Mouse (Mus musculus): ENCODE data around the gene Castor1. TPM values are rescaled to one million over a fixed set of nuclear protein-coding genes. Genes with fewer than 3 reads are reported as not detected.

Castor1 gene
- polyA plus RNA-seq, 1 experiment: 3.8 TPM

- Histone ChIP-seq H3K27ac (ENCODE audit: insufficient read depth, low read length) (no peak overlapping the region), H3K4me3 (ENCODE audit: insufficient read depth, low read length) (no peak overlapping the region), H3K4me1 (ENCODE audit: control insufficient read depth, insufficient read depth, low read length) (no peaks in the 10 kb centered on the region)
- TF ChIP-seq CTCF (IDR thresholded peaks at IDR 0.05; ENCODE audit: extremely low read depth, insufficient read depth, low read length): no peak
- TF ChIP-seq POLR2A (IDR thresholded peaks at IDR 0.05; ENCODE audit: extremely low read depth, insufficient read depth, low read length): no peak
Measured at GRCm38 (mm10) chr11:4228463-4228862, 10.4 kb downstream of the Castor1 start.

- no peaks in the 10 kb centered on the region for H3K4me1 ChIP-seq (ENCODE audit: control insufficient read depth, insufficient read depth, low read length)
- TF ChIP-seq CTCF (IDR thresholded peaks at IDR 0.05; ENCODE audit: extremely low read depth, insufficient read depth, low read length): no peak
- TF ChIP-seq POLR2A (IDR thresholded peaks at IDR 0.05; ENCODE audit: extremely low read depth, insufficient read depth, low read length): no peak
- no peak overlapping the region for H3K4me3 ChIP-seq (ENCODE audit: insufficient read depth, low read length)
- H3K27ac ChIP-seq (ENCODE audit: insufficient read depth, low read length): no peak overlapping the region
Measured at GRCm38 (mm10) chr11:4229841-4230240, 11.8 kb downstream of the Castor1 start.

- TF ChIP-seq CTCF (IDR thresholded peaks at IDR 0.05; ENCODE audit: extremely low read depth, insufficient read depth, low read length) (no peak), POLR2A (IDR thresholded peaks at IDR 0.05; ENCODE audit: extremely low read depth, insufficient read depth, low read length) (no peak)
- H3K27ac ChIP-seq (ENCODE audit: insufficient read depth, low read length): no peak overlapping the region
- H3K4me3 ChIP-seq (ENCODE audit: insufficient read depth, low read length): no peak overlapping the region
- no peaks in the 10 kb centered on the region for H3K4me1 ChIP-seq (ENCODE audit: control insufficient read depth, insufficient read depth, low read length)
Measured at GRCm38 (mm10) chr11:4231435-4231834, 13.4 kb downstream of the Castor1 start.

- TF ChIP-seq CTCF (IDR thresholded peaks at IDR 0.05; ENCODE audit: extremely low read depth, insufficient read depth, low read length) (no peak), POLR2A (IDR thresholded peaks at IDR 0.05; ENCODE audit: extremely low read depth, insufficient read depth, low read length) (no peak)
- no peak overlapping the region for H3K4me3 ChIP-seq (ENCODE audit: insufficient read depth, low read length)
- no peak overlapping the region for H3K27ac ChIP-seq (ENCODE audit: insufficient read depth, low read length)
- H3K4me1 ChIP-seq (ENCODE audit: control insufficient read depth, insufficient read depth, low read length): no peaks in the 10 kb centered on the region
Measured at GRCm38 (mm10) chr11:4232644-4233043, 14.6 kb downstream of the Castor1 start.

- TF ChIP-seq POLR2A (IDR thresholded peaks at IDR 0.05; ENCODE audit: extremely low read depth, insufficient read depth, low read length) (no peak), CTCF (IDR thresholded peaks at IDR 0.05; ENCODE audit: extremely low read depth, insufficient read depth, low read length) (no peak)
- H3K27ac ChIP-seq (ENCODE audit: insufficient read depth, low read length): no peak overlapping the region
Measured at GRCm38 (mm10) chr11:4235052-4235655, 17.1 kb downstream of the Castor1 start.

GRCm38 (mm10) chr11:4235665-4236545 lies 17.9 kb downstream of the Castor1 start, which contains the start of gene Osm:
Osm (plus strand) TSS chr11:4236420.
- no peak for TF ChIP-seq CTCF (IDR thresholded peaks at IDR 0.05; ENCODE audit: extremely low read depth, insufficient read depth, low read length)
- Histone ChIP-seq H3K27ac (ENCODE audit: insufficient read depth, low read length) (no peak within 1 kb of the TSS), H3K4me1 (ENCODE audit: control insufficient read depth, insufficient read depth, low read length) (no peaks in the 10 kb centered on the region), H3K4me3 (ENCODE audit: insufficient read depth, low read length) (no peak within 1 kb of the TSS)

More at GRCm38 (mm10) chr11:4235052-4235655, 17.1 kb downstream of the Castor1 start:
- Histone ChIP-seq H3K4me3 (ENCODE audit: insufficient read depth, low read length) (no peak overlapping the region), H3K4me1 (ENCODE audit: control insufficient read depth, insufficient read depth, low read length) (no peaks in the 10 kb centered on the region)

- Histone ChIP-seq H3K4me1 (ENCODE audit: control insufficient read depth, insufficient read depth, low read length) (no peaks in the 10 kb centered on the region), H3K27ac (ENCODE audit: insufficient read depth, low read length) (no peak overlapping the region), H3K4me3 (ENCODE audit: insufficient read depth, low read length) (no peak overlapping the region)
- TF ChIP-seq POLR2A (IDR thresholded peaks at IDR 0.05; ENCODE audit: extremely low read depth, insufficient read depth, low read length) (no peak), CTCF (IDR thresholded peaks at IDR 0.05; ENCODE audit: extremely low read depth, insufficient read depth, low read length) (no peak)
Measured at GRCm38 (mm10) chr11:4236546-4237067, 18.6 kb downstream of the Castor1 start.

- no peak overlapping the region for H3K27ac ChIP-seq (ENCODE audit: insufficient read depth, low read length)
- no peak overlapping the region for H3K4me3 ChIP-seq (ENCODE audit: insufficient read depth, low read length)
- TF ChIP-seq POLR2A (IDR thresholded peaks at IDR 0.05; ENCODE audit: extremely low read depth, insufficient read depth, low read length) (no peak), CTCF (IDR thresholded peaks at IDR 0.05; ENCODE audit: extremely low read depth, insufficient read depth, low read length) (no peak)
- no peaks in the 10 kb centered on the region for H3K4me1 ChIP-seq (ENCODE audit: control insufficient read depth, insufficient read depth, low read length)
Measured at GRCm38 (mm10) chr11:4237389-4237912, 19.4 kb downstream of the Castor1 start.

- no peak for TF ChIP-seq POLR2A (IDR thresholded peaks at IDR 0.05; ENCODE audit: extremely low read depth, insufficient read depth, low read length)
- TF ChIP-seq CTCF (IDR thresholded peaks at IDR 0.05; ENCODE audit: extremely low read depth, insufficient read depth, low read length): no peak
- Histone ChIP-seq H3K4me1 (ENCODE audit: control insufficient read depth, insufficient read depth, low read length) (no peaks in the 10 kb centered on the region), H3K27ac (ENCODE audit: insufficient read depth, low read length) (no peak overlapping the region), H3K4me3 (ENCODE audit: insufficient read depth, low read length) (no peak overlapping the region)
Measured at GRCm38 (mm10) chr11:4238167-4238566, 20.1 kb downstream of the Castor1 start.
